Mouse (Mus musculus) liver, adult 2 months (tissue): Measurements from ENCODE around the gene Zfp422.

Experiments used
- CTCF ChIP-seq: fragments of 200-500 bp; IDR thresholded peaks from 2 replicates; pipeline ENCODE4 v1.5.1; 2011; ENCODE audit warnings: low read depth, low read length, control low read depth
- POLR2A ChIP-seq: fragments of 200-500 bp; IDR thresholded peaks from 2 replicates; pipeline ENCODE4 v1.6.1; 2011; ENCODE audit warnings: low read length, control low read depth; ENCODE audit not compliant: insufficient read depth; ENCODE audit errors: extremely low read depth

DNA sequence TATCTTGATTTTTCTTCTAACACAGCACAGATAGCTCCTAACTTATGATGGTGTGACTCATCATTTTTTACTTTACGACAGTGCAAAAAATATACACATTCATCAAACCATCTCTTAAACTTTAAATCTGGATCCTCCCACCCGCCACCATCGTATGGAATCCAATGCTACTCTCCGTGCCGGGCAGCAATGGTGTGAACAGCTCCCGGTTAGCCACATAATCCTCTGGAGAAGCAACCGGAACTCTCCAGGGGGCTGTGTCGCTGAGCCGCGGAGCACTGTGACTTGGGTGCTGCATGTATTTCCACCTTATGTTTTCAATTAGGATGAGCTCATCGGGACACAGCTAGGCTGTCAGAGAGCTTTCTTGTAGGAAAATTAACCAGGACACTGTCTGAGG is 14.1 kb upstream of the Zfp422 start:
- no peak for TF ChIP-seq CTCF
- no peak for TF ChIP-seq POLR2A
